Mouse (Mus musculus) myocyte (in vitro differentiated cells): ENCODE results near the gene Pparg. TPM values are rescaled to one million over a fixed set of nuclear protein-coding genes. Genes with fewer than 3 reads are reported as not detected.

Experiments used
- H3K27me3 ChIP-seq: one replicate; pipeline ENCODE4 v1.6.1; 2011; ENCODE audit not compliant: control insufficient read depth, insufficient read depth, insufficient read length
- H3K36me3 ChIP-seq: one replicate; pipeline ENCODE4 v1.6.1; 2011; ENCODE audit not compliant: control insufficient read depth, insufficient read depth
- H3K4me2 ChIP-seq: one replicate; pipeline ENCODE4 v1.6.1; 2011; ENCODE audit warnings: low read depth, control low read depth
- H3K4me3 ChIP-seq: one replicate; pipeline ENCODE4 v1.5.1; 2011; ENCODE audit warnings: mild to moderate bottlenecking, control low read depth, moderate library complexity
- H3K79me2 ChIP-seq: one replicate; pipeline ENCODE4 v1.6.1; 2011; ENCODE audit not compliant: control insufficient read depth, insufficient read depth
- H3ac ChIP-seq: one replicate; pipeline ENCODE4 v1.6.1; 2011; ENCODE audit not compliant: control insufficient read depth, insufficient read length
- CEBPB ChIP-seq: IDR thresholded peaks from 2 replicates; pipeline ENCODE4 v1.6.1; 2011; ENCODE audit warnings: mild to moderate bottlenecking, moderate library complexity; ENCODE audit not compliant: poor library complexity, insufficient read depth, severe bottlenecking
- E2F4 ChIP-seq: IDR thresholded peaks from one replicate; pipeline ENCODE4 v1.6.1; 2011; ENCODE audit warnings: mild to moderate bottlenecking, control low read depth, moderate library complexity; ENCODE audit not compliant: insufficient read depth
- MAX ChIP-seq: IDR thresholded peaks from one replicate; pipeline ENCODE4 v1.6.1; 2011; ENCODE audit warnings: low read depth, mild to moderate bottlenecking, control low read depth
- MYOD1 ChIP-seq, 3 experiments: IDR thresholded peaks; one replicate each; pipeline ENCODE4 v1.6.1; 2011; ENCODE audit warnings: control low read depth in 2 of 3, low read depth in 2 of 3, mild to moderate bottlenecking in 2 of 3, moderate library complexity in 1 of 3; ENCODE audit not compliant: insufficient read length in 2 of 3, control insufficient read depth in 1 of 3
- MYOG ChIP-seq, 3 experiments: IDR thresholded peaks; one replicate each; pipeline ENCODE4 v1.6.1; 2011; ENCODE audit warnings: control low read depth in 2 of 3, low read depth in 2 of 3, mild to moderate bottlenecking in 2 of 3; ENCODE audit not compliant: insufficient read length in 2 of 3, control insufficient read depth in 1 of 3, insufficient read depth in 1 of 3
- POLR2A ChIP-seq: IDR thresholded peaks from one replicate; pipeline ENCODE4 v1.6.1; 2011; ENCODE audit warnings: low read depth, mild to moderate bottlenecking, control low read depth, moderate library complexity; ENCODE audit not compliant: insufficient read length
- POLR2AphosphoS2 ChIP-seq: IDR thresholded peaks from one replicate; pipeline ENCODE4 v1.6.1; 2011; ENCODE audit warnings: low read depth, control low read depth; ENCODE audit not compliant: insufficient read length
- REST ChIP-seq: IDR thresholded peaks from one replicate; pipeline ENCODE4 v1.6.1; 2011; ENCODE audit warnings: mild to moderate bottlenecking, control low read depth, moderate library complexity; ENCODE audit not compliant: insufficient read depth, insufficient read length
- SRF ChIP-seq: IDR thresholded peaks from one replicate; pipeline ENCODE4 v1.6.1; 2011; ENCODE audit warnings: low read depth; ENCODE audit not compliant: control insufficient read depth, insufficient read length
- TCF12 ChIP-seq: IDR thresholded peaks from one replicate; pipeline ENCODE4 v1.6.1; 2011; ENCODE audit warnings: mild to moderate bottlenecking, control low read depth; ENCODE audit not compliant: poor library complexity, insufficient read depth, severe bottlenecking
- TCF3 ChIP-seq: IDR thresholded peaks from one replicate; pipeline ENCODE4 v1.6.1; 2011; ENCODE audit warnings: low read depth, control low read depth; ENCODE audit not compliant: insufficient read length
- USF1 ChIP-seq: IDR thresholded peaks from one replicate; pipeline ENCODE4 v1.6.1; 2011; ENCODE audit warnings: low read depth, mild to moderate bottlenecking, control low read depth, moderate library complexity
- polyA plus RNA-seq: library from polyadenylated mRNA; unstranded; fragments of >200 nt; fragmentation: generic; extraction: Trizol; gene quantifications from one replicate; pipeline ENCODE4 v1.2.1, GENCODE M21; 2012; ENCODE audit warnings: missing spikeins

Gene Pparg
- polyA plus RNA-seq, 1 experiment: 2.2 TPM

DNA sequence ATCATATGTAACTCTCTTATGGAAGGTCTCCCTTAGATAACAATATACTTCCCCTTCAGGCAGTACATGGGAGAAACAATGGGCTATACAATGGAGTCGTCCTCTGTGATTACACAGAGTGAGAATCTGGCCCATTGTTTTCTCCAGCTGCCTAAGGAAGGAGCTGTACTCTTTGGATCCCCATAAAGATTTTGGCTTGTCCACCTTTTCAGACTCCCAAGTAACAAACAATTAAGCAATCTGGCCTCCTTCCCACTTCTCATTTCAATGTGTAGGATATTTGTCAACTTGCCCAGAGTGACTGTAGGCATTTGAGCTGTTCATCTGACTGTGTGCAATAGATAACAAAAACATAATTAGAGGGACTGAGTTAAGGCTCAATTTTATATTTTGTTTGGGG, 50.7 kb downstream of the Pparg start:
- no peak overlapping the region for H3K4me2 ChIP-seq
- H3K36me3 ChIP-seq: no peaks in the 10 kb centered on the region
- no peak overlapping the region for H3K4me3 ChIP-seq
- no peaks in the 10 kb centered on the region for H3K79me2 ChIP-seq
- H3ac ChIP-seq: no peak overlapping the region
- TF ChIP-seq TCF3: no peak
- H3K27me3 ChIP-seq: no peaks in the 10 kb centered on the region

DNA sequence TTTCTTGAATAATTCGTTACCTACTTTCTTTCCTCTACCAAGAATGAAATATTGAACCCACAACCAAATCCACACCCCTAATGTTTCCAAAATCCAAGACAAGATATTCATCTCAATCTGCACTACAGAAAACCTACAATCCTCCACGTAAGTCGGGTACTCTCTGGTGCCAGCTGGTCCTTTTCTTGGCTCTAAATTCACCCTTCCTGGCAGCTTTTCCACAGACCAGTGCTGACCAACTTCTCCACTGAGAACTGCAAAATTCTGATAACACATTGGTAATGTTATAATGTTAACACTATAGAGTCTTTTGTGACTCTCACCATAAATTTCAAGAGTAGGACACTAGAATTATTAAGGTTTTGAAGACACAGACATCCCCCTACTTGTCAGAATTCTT, 57.4 kb downstream of the Pparg start:
- no peaks in the 10 kb centered on the region for H3K27me3 ChIP-seq
- no peak overlapping the region for H3ac ChIP-seq
- H3K79me2 ChIP-seq: no peaks in the 10 kb centered on the region
- H3K36me3 ChIP-seq: no peaks in the 10 kb centered on the region
- no peak overlapping the region for H3K4me3 ChIP-seq
- no peak overlapping the region for H3K4me2 ChIP-seq
- TF ChIP-seq MYOD1 (IDR thresholded peaks at IDR 0.05; ENCODE audit: control insufficient read depth in 1 of 3, insufficient read length in 2 of 3, low read depth in 2 of 3) (no peak), MAX (no peak), POLR2A (no peak)

DNA sequence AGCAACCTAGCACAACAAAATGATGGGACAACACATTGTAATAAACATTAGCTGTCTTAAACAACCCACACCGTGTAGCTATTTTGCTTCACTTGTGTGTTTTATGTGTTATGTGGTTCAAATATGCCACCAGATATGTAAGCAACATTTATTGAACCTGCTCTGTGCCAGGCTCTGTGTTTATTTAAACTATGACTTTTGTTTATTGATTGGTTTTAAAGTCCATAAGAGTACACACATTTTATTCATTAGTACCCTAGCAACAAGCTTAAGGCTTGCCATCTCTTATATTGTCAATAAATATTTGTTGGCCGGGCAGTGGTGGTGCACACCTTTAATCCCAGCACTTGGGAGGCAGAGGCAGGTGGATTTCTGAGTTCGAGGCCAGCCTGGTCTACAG, 58.2 kb downstream of the Pparg start:
- no peak for TF ChIP-seq MYOG (IDR thresholded peaks at IDR 0.05; ENCODE audit: control insufficient read depth in 1 of 3, insufficient read depth in 1 of 3, insufficient read length in 2 of 3, low read depth in 2 of 3)
- TF ChIP-seq MAX: no peak
- Histone ChIP-seq H3ac (no peak overlapping the region), H3K27me3 (no peaks in the 10 kb centered on the region), H3K4me3 (no peak overlapping the region), H3K36me3 (no peaks in the 10 kb centered on the region), H3K79me2 (no peaks in the 10 kb centered on the region), H3K4me2 (no peak overlapping the region)

GRCm38 (mm10) chr6:115420963-115421362, 60.2 kb downstream of the Pparg start:
- H3K36me3 ChIP-seq: no peaks in the 10 kb centered on the region
- no peak overlapping the region for H3K4me3 ChIP-seq
- 0 out of 2 replicates have a peak, but pooled peaks have one; percentile 26 for TF ChIP-seq CEBPB
- no peak for TF ChIP-seq MYOG (IDR thresholded peaks at IDR 0.05; ENCODE audit: control insufficient read depth in 1 of 3, insufficient read depth in 1 of 3, insufficient read length in 2 of 3, low read depth in 2 of 3)

DNA sequence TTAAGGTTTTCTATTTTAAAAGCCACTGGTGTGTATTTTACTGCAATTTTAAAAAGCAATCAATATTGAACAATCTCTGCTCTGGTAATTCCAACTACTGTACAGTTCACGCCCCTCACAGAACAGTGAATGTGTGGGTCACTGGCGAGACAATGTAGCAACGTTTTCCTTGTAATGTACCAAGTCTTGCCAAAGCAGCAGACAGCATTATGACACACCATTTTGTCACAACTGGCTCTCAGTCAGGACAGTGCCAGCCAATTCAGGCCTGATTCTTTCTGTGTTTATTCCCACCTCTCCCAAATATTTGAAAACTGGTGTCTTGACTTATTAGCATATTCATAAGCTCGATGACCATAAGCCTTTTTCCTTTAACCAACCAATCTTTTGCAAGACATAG, 60.9 kb downstream of the Pparg start:
- TF ChIP-seq E2F4 (no peak), POLR2A (no peak), SRF (no peak), MYOG (IDR thresholded peaks at IDR 0.05; ENCODE audit: control insufficient read depth in 1 of 3, insufficient read depth in 1 of 3, insufficient read length in 2 of 3, low read depth in 2 of 3) (no peak), USF1 (no peak), TCF3 (no peak), POLR2AphosphoS2 (no peak), MAX (no peak), TCF12 (no peak), MYOD1 (IDR thresholded peaks at IDR 0.05; ENCODE audit: control insufficient read depth in 1 of 3, insufficient read length in 2 of 3, low read depth in 2 of 3) (no peak), REST (no peak), CEBPB (no peak)
- Histone ChIP-seq H3K27me3 (no peaks in the 10 kb centered on the region), H3ac (no peak overlapping the region), H3K4me2 (no peak overlapping the region), H3K79me2 (no peaks in the 10 kb centered on the region), H3K4me3 (no peak overlapping the region), H3K36me3 (no peaks in the 10 kb centered on the region)

More at GRCm38 (mm10) chr6:115420963-115421362, 60.2 kb downstream of the Pparg start:
- no peak overlapping the region for H3ac ChIP-seq
- H3K27me3 ChIP-seq: no peaks in the 10 kb centered on the region
- H3K79me2 ChIP-seq: no peaks in the 10 kb centered on the region
- no peak overlapping the region for H3K4me2 ChIP-seq

GRCm38 (mm10) chr6:115424433-115424832, 63.7 kb downstream of the Pparg start:
- no peak overlapping the region for H3ac ChIP-seq
- no peaks in the 10 kb centered on the region for H3K36me3 ChIP-seq
- H3K4me3 ChIP-seq: no peak overlapping the region
- TF ChIP-seq CEBPB: 0 out of 2 replicates have a peak, but pooled peaks have one; percentile 6
- no peak for TF ChIP-seq POLR2AphosphoS2
- no peaks in the 10 kb centered on the region for H3K27me3 ChIP-seq
- H3K4me2 ChIP-seq: no peak overlapping the region
- no peaks in the 10 kb centered on the region for H3K79me2 ChIP-seq
